Mouse (Mus musculus) embryo, embryonic 9.5 days (tissue): ENCODE measurements at regions not wholly inside any gene's neighbourhood (a gene's known extent, or its start where the extent isn't known, plus 50 kb on each side); places are given as distances from the start of the nearest gene placed in this dataset.
A peak's percentile ranks its signal among the peaks of the same experiment; 100 is the strongest.

ENCODE experiments used
- DNase-seq: peaks from one replicate; pipeline ENCODE4 v3.0.0-alpha.2; 2017; ENCODE audit errors: extremely low spot score

- no peak for DNase-seq
Measured at GRCm38 (mm10) chr9:52591188-52591587, 88.4 kb downstream of the AI593442 start.

- no peak for DNase-seq
Measured at GRCm38 (mm10) chr9:52574066-52574465, 105.5 kb downstream of the AI593442 start.

GRCm38 (mm10) chr9:52551577-52552281, 127.9 kb downstream of the AI593442 start:
- DNase-seq, result no peak

- DNase-seq, result no peak
Measured at GRCm38 (mm10) chr9:52546071-52546470, 133.5 kb downstream of the AI593442 start.

- DNase-seq, result no peak
Measured at GRCm38 (mm10) chr9:52539086-52539485, 140.5 kb downstream of the AI593442 start.

GRCm38 (mm10) chr9:52529444-52529915, 150.1 kb downstream of the AI593442 start:
- no peak for DNase-seq

- no peak for DNase-seq
Measured at GRCm38 (mm10) chr9:52500487-52500886, 179.1 kb downstream of the AI593442 start.

GRCm38 (mm10) chr9:52495483-52496270, 183.9 kb downstream of the AI593442 start:
- peak; percentile 12 for DNase-seq

- DNase-seq, result no peak
Measured at GRCm38 (mm10) chr9:52492947-52493505, 186.6 kb downstream of the AI593442 start.

GRCm38 (mm10) chr9:52473555-52474196, 205.9 kb downstream of the AI593442 start:
- no peak for DNase-seq

GRCm38 (mm10) chr9:52472859-52473258, 206.7 kb downstream of the AI593442 start:
- DNase-seq, result no peak

- no peak for DNase-seq
Measured at GRCm38 (mm10) chr9:52458518-52458917, 221.1 kb downstream of the AI593442 start.

- no peak for DNase-seq
Measured at GRCm38 (mm10) chr9:52454445-52454844, 225.1 kb downstream of the AI593442 start.

- no peak for DNase-seq
Measured at GRCm38 (mm10) chr9:52451792-52452191, 227.8 kb downstream of the AI593442 start.

- no peak for DNase-seq
Measured at GRCm38 (mm10) chr9:52448245-52448644, 231.3 kb downstream of the AI593442 start.

GRCm38 (mm10) chr9:52443228-52443627, 236.4 kb downstream of the AI593442 start:
- no peak for DNase-seq

- DNase-seq, result no peak
Measured at GRCm38 (mm10) chr9:52434215-52434614, 245.4 kb downstream of the AI593442 start.

- DNase-seq, result no peak
Measured at GRCm38 (mm10) chr9:52425413-52425812, 254.2 kb downstream of the AI593442 start.

- DNase-seq, result no peak
Measured at GRCm38 (mm10) chr9:52422622-52423021, 254.2 kb upstream of the Zc3h12c start.

- no peak for DNase-seq
Measured at GRCm38 (mm10) chr9:52415706-52416105, 247.3 kb upstream of the Zc3h12c start.

GRCm38 (mm10) chr9:52407841-52408240, 239.5 kb upstream of the Zc3h12c start:
- no peak for DNase-seq

GRCm38 (mm10) chr9:52402496-52402895, 234.1 kb upstream of the Zc3h12c start:
- DNase-seq, result no peak
